Mouse (Mus musculus): ENCODE measurements around the gene Med10.

DNA sequence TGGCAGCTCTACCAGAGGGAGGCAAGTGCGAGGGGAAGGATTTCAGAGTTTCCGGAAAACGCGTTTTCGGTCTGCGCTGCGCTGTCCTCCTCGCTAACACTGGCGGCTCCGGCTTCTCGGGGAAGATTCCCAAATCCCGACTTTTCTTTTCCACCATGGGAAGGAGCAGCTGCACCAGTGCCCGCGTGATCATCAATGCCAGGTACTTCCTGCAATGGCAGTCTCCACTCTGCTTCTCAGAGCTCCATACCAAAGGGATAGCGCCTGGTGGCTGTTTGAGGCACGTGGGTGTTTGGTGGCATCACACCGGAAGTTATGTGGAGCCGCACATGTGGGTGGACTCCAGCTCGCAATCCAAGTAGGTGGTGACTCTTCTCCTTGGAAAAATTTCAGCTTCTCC, 24.0 kb upstream of the Med10 start:
- TF ChIP-seq POLR2A (IDR thresholded peaks at IDR 0.05; ENCODE audit: borderline replicate concordance, extremely low read depth, insufficient read depth, insufficient read length, poor library complexity, severe bottlenecking) (no peak), CTCF (IDR thresholded peaks at IDR 0.05; ENCODE audit: borderline replicate concordance, extremely low read depth, insufficient read depth, insufficient read length) (no peak)
